Mouse (Mus musculus) cerebellum, adult 9-10 months (tissue): ENCODE measurements around the gene Parp4.

Experiments
- DNase-seq: peaks from one replicate; pipeline ENCODE4 v3.0.0; 2022

The Parp4 gene

GRCm38 (mm10) chr14:56575416-56575815 lies at the start of gene Parp4, which contains the start of gene Cenpj:
TSS of gene Parp4 (plus strand) at chr14:56575619.
TSS of gene Cenpj (minus strand) at chr14:56575425.
- DNase-seq: peak; percentile 74

GRCm38 (mm10) chr14:56530788-56531187 lies 44.6 kb upstream of the Parp4 start:
- peak; percentile 70 for DNase-seq

- DNase-seq: no peak
Measured at GRCm38 (mm10) chr14:56544946-56545345, 30.5 kb upstream of the Parp4 start.

- no peak for DNase-seq
Measured at GRCm38 (mm10) chr14:56545491-56545890, 29.9 kb upstream of the Parp4 start.

- DNase-seq: peak; percentile 95
Measured at GRCm38 (mm10) chr14:56550960-56551359, 24.5 kb upstream of the Parp4 start.

- DNase-seq: no peak
Measured at GRCm38 (mm10) chr14:56552924-56553323, 22.5 kb upstream of the Parp4 start.

GRCm38 (mm10) chr14:56553331-56553730 lies 22.1 kb upstream of the Parp4 start:
- DNase-seq: no peak

GRCm38 (mm10) chr14:56554716-56555115 lies 20.7 kb upstream of the Parp4 start:
- DNase-seq: no peak

GRCm38 (mm10) chr14:56559134-56559533 lies 16.3 kb upstream of the Parp4 start:
- DNase-seq: no peak

GRCm38 (mm10) chr14:56567476-56567875 lies 7.9 kb upstream of the Parp4 start:
- DNase-seq: no peak

GRCm38 (mm10) chr14:56569041-56569440 lies 6.4 kb upstream of the Parp4 start:
- no peak for DNase-seq

GRCm38 (mm10) chr14:56571310-56572093 lies 3.9 kb upstream of the Parp4 start:
- DNase-seq: peak; percentile 97

GRCm38 (mm10) chr14:56572546-56572945 lies 2.9 kb upstream of the Parp4 start:
- no peak for DNase-seq

GRCm38 (mm10) chr14:56575969-56576901 lies 816 bp downstream of the Parp4 start:
- DNase-seq: no peak

GRCm38 (mm10) chr14:56579011-56579410 lies 3.6 kb downstream of the Parp4 start:
- no peak for DNase-seq

- DNase-seq: no peak
Measured at GRCm38 (mm10) chr14:56581117-56581516, 5.7 kb downstream of the Parp4 start.

GRCm38 (mm10) chr14:56582294-56582693 lies 6.9 kb downstream of the Parp4 start:
- no peak for DNase-seq

- peak; percentile 60 for DNase-seq
Measured at GRCm38 (mm10) chr14:56592191-56592590, 16.8 kb downstream of the Parp4 start.

GRCm38 (mm10) chr14:56594811-56595210 lies 19.4 kb downstream of the Parp4 start:
- DNase-seq: no peak

GRCm38 (mm10) chr14:56598759-56599158 lies 23.3 kb downstream of the Parp4 start:
- DNase-seq: no peak

GRCm38 (mm10) chr14:56602069-56602468 lies 26.6 kb downstream of the Parp4 start:
- DNase-seq: no peak

- no peak for DNase-seq
Measured at GRCm38 (mm10) chr14:56604438-56604837, 29.0 kb downstream of the Parp4 start.

- no peak for DNase-seq
Measured at GRCm38 (mm10) chr14:56605136-56605535, 29.7 kb downstream of the Parp4 start.

GRCm38 (mm10) chr14:56613212-56613611 lies 37.8 kb downstream of the Parp4 start:
- no peak for DNase-seq
